Mouse (Mus musculus): ENCODE measurements around the gene Slc38a9. TPM values are rescaled to one million over a fixed set of nuclear protein-coding genes. Genes with fewer than 3 reads are reported as not detected.
"Not testable (repeated sequence)": the region's sequence is repeated elsewhere in the genome, so short reads cannot be mapped to it uniquely, and the experiment has no call there.

Slc38a9 gene
- polyA plus RNA-seq, 1 experiment from 2014 or later = 19.0 TPM

DNA sequence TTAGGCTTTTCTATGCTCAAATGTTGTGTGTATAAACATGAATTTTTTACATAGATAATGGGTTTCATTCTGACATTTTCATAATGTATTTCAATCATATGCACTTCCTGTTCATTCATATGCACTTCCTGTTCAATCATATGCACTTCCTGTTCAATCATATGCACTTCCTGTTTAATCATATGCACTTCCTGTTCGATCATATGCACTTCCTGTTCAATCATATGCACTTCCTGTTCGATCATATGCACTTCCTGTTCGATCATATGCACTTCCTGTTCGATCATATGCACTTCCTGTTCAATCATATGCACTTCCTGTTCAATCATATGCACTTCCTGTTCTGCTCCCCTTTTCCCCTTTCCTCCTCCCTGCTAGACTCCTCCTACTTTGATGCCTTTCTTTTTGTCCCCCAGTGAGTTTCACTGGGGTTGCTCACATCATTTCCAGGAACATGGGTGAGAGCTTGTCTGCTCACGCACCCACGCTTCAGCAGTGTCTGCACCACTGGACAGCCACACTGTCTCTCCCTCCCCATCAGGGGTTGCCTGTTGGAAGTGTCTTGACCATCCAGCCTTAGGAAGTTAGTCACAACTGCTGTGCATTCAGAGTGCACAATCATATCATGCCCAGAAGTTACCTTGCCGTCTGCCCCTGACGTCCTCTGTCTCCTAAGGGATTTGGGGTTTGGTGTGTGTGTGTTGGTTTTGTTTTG, 35.1 kb downstream of the Slc38a9 start:
- ATAC-seq (replicated peaks; ENCODE audit: low FRiP score) = no peak
- no peak overlapping the region for H3K4me2 ChIP-seq (ENCODE audit: low read depth, low read length, severe bottlenecking)
- no peaks in the 10 kb centered on the region for H3K27me3 ChIP-seq (ENCODE audit: control insufficient read depth, insufficient read depth, low read length)
- H3K4me1 ChIP-seq (replicated peaks; ENCODE audit: control insufficient read depth, insufficient read depth, low read length) = no peaks in the 10 kb centered on the region
- no peak for DNase-seq (ENCODE audit: low spot score)
- WGBS = 95% methylated on average over 8 of the region's 8 CpGs
- no peak overlapping the region for H3K9ac ChIP-seq (ENCODE audit: low read length)
- H3K9me3 ChIP-seq (ENCODE audit: control insufficient read depth, low read length) = no peaks in the 10 kb centered on the region
- H3K36me3 ChIP-seq (ENCODE audit: control insufficient read depth, insufficient read depth, low read length) = no peaks in the 10 kb centered on the region; the same call in 1 of the 2 replicates
- H3K4me3 ChIP-seq (ENCODE audit: low read depth, low read length) = no peak overlapping the region
- no peak overlapping the region for H3K27ac ChIP-seq (ENCODE audit: low read depth, low read length)

DNA sequence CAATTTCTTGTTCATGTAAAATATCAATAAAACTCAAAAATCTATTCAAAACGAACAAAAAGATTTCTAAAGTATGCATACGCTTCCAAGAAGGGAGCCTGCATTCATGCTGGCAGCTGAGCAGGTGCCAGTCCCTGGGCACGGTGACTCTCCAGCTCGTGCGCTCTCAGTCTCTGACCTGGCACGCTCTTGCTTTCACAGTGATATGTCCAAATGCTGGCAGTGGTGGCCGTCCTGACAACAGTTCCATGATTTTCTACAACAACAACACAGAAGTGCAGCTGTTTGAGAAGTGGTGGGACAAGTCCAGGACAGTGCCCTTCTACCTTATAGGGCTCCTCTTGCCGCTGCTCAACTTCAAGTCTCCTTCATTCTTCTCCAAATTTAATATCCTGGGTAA, 40.7 kb downstream of the Slc38a9 start:
- Histone ChIP-seq H3K4me2 (ENCODE audit: low read depth, low read length, severe bottlenecking) (no peak overlapping the region), H3K36me3 (ENCODE audit: control insufficient read depth, insufficient read depth, low read length) (no peaks in the 10 kb centered on the region), H3K27me3 (ENCODE audit: control insufficient read depth, insufficient read depth, low read length) (no peaks in the 10 kb centered on the region), H3K4me1 (replicated peaks; ENCODE audit: control insufficient read depth, insufficient read depth, low read length) (no peaks in the 10 kb centered on the region), H3K4me3 (ENCODE audit: low read depth, low read length) (no peak overlapping the region), H3K27ac (ENCODE audit: low read depth, low read length) (no peak overlapping the region), H3K9me3 (ENCODE audit: control insufficient read depth, low read length) (no peaks in the 10 kb centered on the region), H3K9ac (ENCODE audit: low read length) (no peak overlapping the region)
- DNase-seq (ENCODE audit: low spot score) (no peak), ATAC-seq (replicated peaks; ENCODE audit: low FRiP score) (no peak)
- 93% methylated on average over 8 of the region's 8 CpGs for WGBS

DNA sequence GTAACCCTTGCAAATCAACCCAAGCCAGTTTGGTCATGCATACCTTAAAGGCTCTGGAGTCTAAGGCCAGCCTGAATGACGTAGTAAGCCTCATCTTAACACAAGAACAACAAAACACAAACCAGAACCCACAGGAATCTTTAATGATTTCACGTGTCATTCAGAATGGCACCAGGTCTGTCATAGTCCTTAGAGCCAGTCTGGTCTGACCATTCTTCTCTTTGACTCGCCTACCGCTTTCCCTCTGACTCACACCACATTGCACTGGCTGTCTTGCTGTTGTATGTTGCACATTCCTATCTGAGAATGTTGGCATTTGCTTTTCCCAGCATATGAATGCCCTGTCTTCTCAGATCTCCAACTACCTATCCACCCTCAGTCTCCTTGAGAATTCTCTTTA, 45.8 kb downstream of the Slc38a9 start:
- 91% methylated on average over 4 of the region's 4 CpGs for WGBS
- Histone ChIP-seq H3K9me3 (ENCODE audit: control insufficient read depth, low read length) (no peaks in the 10 kb centered on the region), H3K9ac (ENCODE audit: low read length) (no peak overlapping the region), H3K36me3 (ENCODE audit: control insufficient read depth, insufficient read depth, low read length) (no peaks in the 10 kb centered on the region), H3K4me3 (ENCODE audit: low read depth, low read length) (no peak overlapping the region), H3K4me1 (replicated peaks; ENCODE audit: control insufficient read depth, insufficient read depth, low read length) (no peaks in the 10 kb centered on the region), H3K27ac (ENCODE audit: low read depth, low read length) (no peak overlapping the region), H3K27me3 (ENCODE audit: control insufficient read depth, insufficient read depth, low read length) (no peaks in the 10 kb centered on the region), H3K4me2 (ENCODE audit: low read depth, low read length, severe bottlenecking) (no peak overlapping the region)
- ATAC-seq (replicated peaks; ENCODE audit: low FRiP score) (no peak), DNase-seq (ENCODE audit: low spot score) (no peak)

DNA sequence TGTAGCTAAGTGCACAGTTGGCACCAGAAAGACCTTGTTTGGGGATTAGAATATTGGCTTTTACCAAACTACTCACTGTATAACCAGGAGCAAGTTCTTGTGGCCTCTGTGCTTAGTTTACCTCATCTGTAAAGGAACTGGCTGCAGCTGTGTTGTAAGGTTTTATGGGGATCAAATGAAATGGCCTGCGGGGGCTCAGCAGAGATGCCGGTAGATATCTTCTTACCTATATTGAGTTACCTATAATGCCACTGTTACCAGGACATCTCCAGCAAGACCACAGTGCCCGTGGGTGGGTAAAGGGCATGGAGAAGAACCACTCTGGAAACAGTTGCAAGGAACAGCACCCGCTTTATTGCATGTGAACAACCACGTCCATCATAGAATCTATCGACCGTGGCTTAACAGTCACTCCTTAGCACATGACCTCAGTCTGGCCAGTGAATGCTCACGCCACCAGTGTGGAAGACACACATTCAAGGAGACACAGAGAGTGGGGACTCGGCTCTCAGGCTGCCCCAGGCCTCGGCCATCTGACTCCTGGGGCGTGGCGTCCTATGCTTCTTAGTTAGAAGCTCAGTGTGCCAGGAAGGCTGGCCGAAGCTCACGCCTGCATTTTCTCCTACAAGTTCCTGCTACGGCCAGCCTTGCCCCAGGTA, 59.7 kb downstream of the Slc38a9 start:
- ATAC-seq (replicated peaks; ENCODE audit: low FRiP score) (no peak), DNase-seq (ENCODE audit: low spot score) (no peak)
- Histone ChIP-seq H3K9ac (ENCODE audit: low read length) (no peak overlapping the region), H3K27me3 (ENCODE audit: control insufficient read depth, insufficient read depth, low read length) (no peaks in the 10 kb centered on the region), H3K4me1 (replicated peaks; ENCODE audit: control insufficient read depth, insufficient read depth, low read length) (no peaks in the 10 kb centered on the region), H3K36me3 (ENCODE audit: control insufficient read depth, insufficient read depth, low read length) (no peaks in the 10 kb centered on the region), H3K27ac (ENCODE audit: low read depth, low read length) (no peak overlapping the region), H3K9me3 (ENCODE audit: control insufficient read depth, low read length) (no peaks in the 10 kb centered on the region), H3K4me2 (ENCODE audit: low read depth, low read length, severe bottlenecking) (no peak overlapping the region), H3K4me3 (ENCODE audit: low read depth, low read length) (no peak overlapping the region)
- WGBS = 91% methylated on average over 15 of the region's 15 CpGs

DNA sequence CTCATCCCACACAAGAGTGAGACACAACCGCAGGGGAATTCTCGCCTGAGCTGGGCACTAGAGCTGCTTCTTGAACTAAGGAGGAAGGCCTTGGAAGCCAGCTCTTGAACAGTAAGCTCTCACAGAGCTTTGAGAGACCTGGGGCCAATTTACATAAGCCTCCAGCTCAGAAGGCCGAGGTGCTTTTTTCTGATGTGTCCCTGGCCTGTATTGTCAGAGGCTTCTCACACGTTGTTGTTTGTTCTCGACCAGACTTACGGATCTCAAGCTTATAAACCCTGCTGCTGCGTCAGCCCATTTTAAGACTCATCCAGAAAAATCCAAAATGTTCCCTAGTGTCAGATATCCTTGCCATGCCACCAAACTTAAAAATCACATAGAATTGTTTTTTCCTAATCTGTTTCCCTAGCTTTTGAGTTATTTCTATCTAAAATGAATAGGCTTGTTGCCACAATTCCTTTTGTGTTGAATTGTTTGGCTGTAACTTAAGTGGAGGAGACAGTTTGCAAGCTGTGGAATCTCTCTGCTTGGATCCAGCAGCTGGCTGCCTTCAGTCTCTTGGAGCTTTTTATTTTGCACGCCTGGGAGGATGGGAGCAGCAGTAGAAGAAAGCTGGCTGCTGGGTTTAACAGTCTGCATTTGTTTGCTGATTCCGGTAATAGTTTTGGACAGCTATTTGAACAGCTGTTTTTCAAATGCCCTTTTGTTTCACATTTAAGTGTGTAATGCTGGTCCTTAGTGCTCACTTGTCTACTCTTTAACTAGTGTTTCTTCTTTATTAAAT, 61.6 kb downstream of the Slc38a9 start:
- Histone ChIP-seq H3K27me3 (ENCODE audit: control insufficient read depth, insufficient read depth, low read length) (no peaks in the 10 kb centered on the region), H3K9me3 (ENCODE audit: control insufficient read depth, low read length) (no peaks in the 10 kb centered on the region), H3K4me2 (ENCODE audit: low read depth, low read length, severe bottlenecking) (no peak overlapping the region), H3K4me3 (ENCODE audit: low read depth, low read length) (no peak overlapping the region), H3K4me1 (replicated peaks; ENCODE audit: control insufficient read depth, insufficient read depth, low read length) (no peaks in the 10 kb centered on the region), H3K27ac (ENCODE audit: low read depth, low read length) (no peak overlapping the region), H3K36me3 (ENCODE audit: control insufficient read depth, insufficient read depth, low read length) (no peaks in the 10 kb centered on the region), H3K9ac (ENCODE audit: low read length) (no peak overlapping the region)
- no peak for DNase-seq (ENCODE audit: low spot score)
- ATAC-seq (replicated peaks; ENCODE audit: low FRiP score) = no peak
- 23% methylated on average over 9 of the region's 9 CpGs for WGBS

DNA sequence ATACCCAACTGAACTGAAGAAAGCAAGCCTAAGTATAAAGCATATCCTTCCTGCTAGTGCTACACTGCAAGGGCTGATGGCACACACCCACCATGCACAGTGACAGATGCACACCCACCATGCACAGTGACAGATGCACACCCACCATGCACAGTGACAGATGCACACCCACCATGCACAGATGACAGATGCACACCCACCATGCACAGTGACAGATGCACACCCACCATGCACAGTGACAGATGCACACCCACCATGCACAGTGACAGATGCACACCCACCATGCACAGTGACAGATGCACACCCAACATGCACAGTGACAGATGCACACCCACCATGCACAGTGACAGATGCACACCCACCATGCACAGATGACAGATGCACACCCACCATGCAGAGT, 63.7 kb downstream of the Slc38a9 start:
- not testable (repeated sequence) for H3K9ac ChIP-seq (ENCODE audit: low read length); H3K9me3 ChIP-seq (ENCODE audit: control insufficient read depth, low read length); ATAC-seq (replicated peaks; ENCODE audit: low FRiP score); H3K4me3 ChIP-seq (ENCODE audit: low read depth, low read length); DNase-seq (ENCODE audit: low spot score); H3K27me3 ChIP-seq (ENCODE audit: control insufficient read depth, insufficient read depth, low read length); H3K4me2 ChIP-seq (ENCODE audit: low read depth, low read length, severe bottlenecking); H3K36me3 ChIP-seq (ENCODE audit: control insufficient read depth, insufficient read depth, low read length); H3K4me1 ChIP-seq (replicated peaks; ENCODE audit: control insufficient read depth, insufficient read depth, low read length); H3K27ac ChIP-seq (ENCODE audit: low read depth, low read length)

DNA sequence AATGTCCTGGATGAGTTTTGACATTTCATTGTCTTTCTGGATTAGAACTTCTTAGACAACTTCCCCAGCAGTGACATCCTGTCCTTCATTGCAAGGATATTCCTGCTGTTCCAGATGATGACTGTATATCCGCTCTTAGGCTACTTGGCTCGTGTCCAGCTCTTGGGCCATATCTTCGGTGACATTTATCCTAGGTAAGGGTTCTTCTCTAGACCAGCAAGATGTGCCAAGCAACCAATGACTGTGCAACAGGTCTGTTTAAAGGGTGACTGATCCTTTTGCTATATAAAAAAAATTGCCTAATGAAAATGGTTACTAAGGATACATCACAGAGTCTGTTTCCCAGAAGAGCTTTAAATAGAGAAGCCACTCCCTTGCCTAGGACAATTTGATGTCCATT, 65.5 kb downstream of the Slc38a9 start:
- DNase-seq (ENCODE audit: low spot score) (no peak), ATAC-seq (replicated peaks; ENCODE audit: low FRiP score) (no peak)
- Histone ChIP-seq H3K4me3 (ENCODE audit: low read depth, low read length) (no peak overlapping the region), H3K27me3 (ENCODE audit: control insufficient read depth, insufficient read depth, low read length) (no peaks in the 10 kb centered on the region), H3K4me1 (replicated peaks; ENCODE audit: control insufficient read depth, insufficient read depth, low read length) (no peaks in the 10 kb centered on the region), H3K4me2 (ENCODE audit: low read depth, low read length, severe bottlenecking) (no peak overlapping the region), H3K9ac (ENCODE audit: low read length) (no peak overlapping the region), H3K36me3 (ENCODE audit: control insufficient read depth, insufficient read depth, low read length) (no peaks in the 10 kb centered on the region), H3K9me3 (ENCODE audit: control insufficient read depth, low read length) (no peaks in the 10 kb centered on the region), H3K27ac (ENCODE audit: low read depth, low read length) (no peak overlapping the region)
- WGBS = 91% methylated on average over 3 of the region's 3 CpGs

DNA sequence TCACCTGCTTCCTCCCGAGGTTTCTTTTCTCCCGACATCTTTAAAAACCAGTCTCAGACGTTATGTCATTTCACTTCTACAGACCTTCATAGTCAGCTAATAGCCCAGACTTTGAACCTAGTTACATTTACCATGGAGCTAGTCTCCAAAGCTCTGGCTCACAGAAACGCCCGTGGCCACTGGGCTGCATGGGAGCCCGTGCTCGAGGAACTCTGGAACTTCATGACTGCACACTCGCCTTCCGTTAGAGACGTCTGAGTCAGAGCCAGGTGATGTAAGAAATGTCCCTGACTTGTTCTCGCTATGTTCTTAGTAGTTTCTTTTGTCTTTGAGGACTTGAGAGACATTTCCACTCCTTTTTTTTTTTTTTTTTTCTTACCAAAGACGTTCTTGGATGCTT, 72.8 kb downstream of the Slc38a9 start:
- Histone ChIP-seq H3K4me3 (ENCODE audit: low read depth, low read length) (no peak overlapping the region), H3K9me3 (ENCODE audit: control insufficient read depth, low read length) (no peaks in the 10 kb centered on the region), H3K27ac (ENCODE audit: low read depth, low read length) (no peak overlapping the region), H3K4me2 (ENCODE audit: low read depth, low read length, severe bottlenecking) (no peak overlapping the region), H3K36me3 (ENCODE audit: control insufficient read depth, insufficient read depth, low read length) (no peaks in the 10 kb centered on the region; the same call in 1 of the 2 replicates), H3K9ac (ENCODE audit: low read length) (no peak overlapping the region), H3K27me3 (ENCODE audit: control insufficient read depth, insufficient read depth, low read length) (no peaks in the 10 kb centered on the region), H3K4me1 (replicated peaks; ENCODE audit: control insufficient read depth, insufficient read depth, low read length) (no peaks in the 10 kb centered on the region)
- no peak for DNase-seq (ENCODE audit: low spot score)
- no peak for ATAC-seq (replicated peaks; ENCODE audit: low FRiP score)
- WGBS = 92% methylated on average over 12 of the region's 12 CpGs
